Mouse (Mus musculus) liver, embryonic 11.5 days (tissue): Measurements from ENCODE around the gene Tjp3. TPM values are rescaled to one million over a fixed set of nuclear protein-coding genes. Genes with fewer than 3 reads are reported as not detected.
A peak's percentile ranks its signal among the peaks of the same experiment; 100 is the strongest.

Experiments used
- ATAC-seq: fragments of 200-750 bp; cut with Nextera tagmentation; replicated peaks from 2 replicates; pipeline ENCODE4 v1.8.0; 2017; ENCODE audit warnings: moderate number of reproducible peaks, mild to moderate bottlenecking, moderate TSS enrichment, moderate library complexity; ENCODE audit not compliant: low FRiP score
- DNase-seq: peaks from one replicate; pipeline ENCODE4 v3.0.0-alpha.2; 2017; ENCODE audit warnings: low spot score
- H3K27ac ChIP-seq: fragments of 300-500 bp; sonication (generic); 2 replicates; pipeline ENCODE4 v1.5.1; 2014; ENCODE audit warnings: mild to moderate bottlenecking, low read depth, low read length, control low read depth
- H3K27me3 ChIP-seq: fragments of 300-500 bp; sonication (generic); replicated peaks from 2 replicates; pipeline ENCODE4 v1.6.1; 2014; ENCODE audit warnings: low read length, mixed read lengths; ENCODE audit not compliant: control insufficient read depth, insufficient read depth
- H3K36me3 ChIP-seq: fragments of 300-500 bp; sonication (generic); 2 replicates; pipeline ENCODE4 v1.6.1; 2014; ENCODE audit warnings: mild to moderate bottlenecking, low read length, moderate library complexity, mixed read lengths; ENCODE audit not compliant: control insufficient read depth, insufficient read depth
- H3K4me1 ChIP-seq: fragments of 300-500 bp; sonication (generic); replicated peaks from 2 replicates; pipeline ENCODE4 v1.6.1; 2014; ENCODE audit warnings: low read length, mixed read lengths; ENCODE audit not compliant: control insufficient read depth, insufficient read depth
- H3K4me2 ChIP-seq: fragments of 300-500 bp; sonication (generic); 2 replicates; pipeline ENCODE4 v1.6.1; 2014; ENCODE audit warnings: mild to moderate bottlenecking, control low read depth, moderate library complexity
- H3K4me3 ChIP-seq: fragments of 300-500 bp; sonication (generic); 2 replicates; pipeline ENCODE4 v1.5.1; 2014; ENCODE audit warnings: low read depth, low read length, control low read depth
- H3K9ac ChIP-seq: fragments of 300-500 bp; sonication (generic); 2 replicates; pipeline ENCODE4 v1.6.1; 2014; ENCODE audit warnings: low read depth, low read length, control low read depth
- H3K9me3 ChIP-seq: fragments of 300-500 bp; sonication (generic); 2 replicates; pipeline ENCODE4 v1.6.1; 2016; ENCODE audit warnings: low read length, inconsistent platforms, mixed read lengths; ENCODE audit not compliant: control insufficient read depth
- WGBS: fragments of 180-500 bp; shearing (Covaris S2); extraction: QIAGEN DNeasy Blood & Tissue Kit; methylation state at CpG from one replicate; pipeline ENCODE4 v1.1.7; 2014; 5-methylcytosine and 5-hydroxymethylcytosine counted together
- polyA plus RNA-seq: library from polyadenylated mRNA; unstranded; fragments of >200 nt; fragmentation: Nextera tagmentation; extraction: Ambion mirVana; gene quantifications from 2 replicates; pipeline ENCODE4 v1.2.1, GENCODE M21; 2014

Gene Tjp3
- polyA plus RNA-seq, 1 experiment from 2014 or later = 1.8 TPM

DNA sequence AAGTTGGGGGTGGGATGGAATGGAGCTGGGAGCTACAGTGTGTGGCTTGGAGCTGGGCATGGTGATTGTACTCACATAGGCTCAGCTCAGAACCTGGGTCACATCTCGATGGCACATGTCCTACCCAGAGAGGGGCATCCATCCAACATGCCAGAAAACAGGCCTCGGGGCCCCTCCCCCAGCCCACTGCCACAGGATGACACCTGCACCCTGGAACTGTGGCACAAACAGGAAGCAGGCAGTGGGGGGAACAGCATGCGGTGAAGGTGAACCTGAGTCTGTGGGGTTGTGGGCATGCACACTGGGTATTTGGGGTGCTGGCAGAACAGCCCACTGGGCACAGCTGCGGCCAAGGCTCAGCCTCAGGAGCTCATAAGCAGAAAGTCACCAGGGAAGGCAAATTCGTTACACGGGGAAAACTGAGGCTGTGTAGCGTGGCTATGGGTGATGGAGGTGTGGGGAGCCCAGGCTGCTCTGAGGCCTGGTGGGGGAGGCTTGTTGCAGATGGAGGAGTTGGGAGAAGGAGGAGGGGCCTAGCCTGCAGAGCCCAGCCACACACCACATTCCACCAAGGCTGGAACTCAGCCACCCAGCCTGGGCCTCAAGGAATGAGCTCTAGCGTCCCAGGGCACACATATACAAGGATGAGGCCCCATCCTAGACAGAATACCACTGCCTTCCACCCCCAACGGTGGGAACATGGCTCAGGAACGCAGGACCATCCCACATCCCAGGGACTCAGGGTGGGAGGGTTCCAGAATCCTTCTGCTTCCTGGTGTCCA lies 38.0 kb upstream of the Tjp3 start:
- Histone ChIP-seq H3K9ac (no peak overlapping the region; the same call in 1 of the 2 replicates), H3K4me3 (peak overlapping the region; percentile 16; the same call in 1 of the 2 replicates), H3K4me1 (peaks cover 34% of the 10 kb centered on the region), H3K27ac (peak overlapping the region; percentile 60), H3K27me3 (peaks cover 11% of the 10 kb centered on the region), H3K4me2 (peak overlapping the region; percentile 40), H3K36me3 (peaks cover 27% of the 10 kb centered on the region), H3K9me3 (no peaks in the 10 kb centered on the region)
- ATAC-seq = no peak
- 62% methylated on average over 10 of the region's 10 CpGs for WGBS
- no peak for DNase-seq

DNA sequence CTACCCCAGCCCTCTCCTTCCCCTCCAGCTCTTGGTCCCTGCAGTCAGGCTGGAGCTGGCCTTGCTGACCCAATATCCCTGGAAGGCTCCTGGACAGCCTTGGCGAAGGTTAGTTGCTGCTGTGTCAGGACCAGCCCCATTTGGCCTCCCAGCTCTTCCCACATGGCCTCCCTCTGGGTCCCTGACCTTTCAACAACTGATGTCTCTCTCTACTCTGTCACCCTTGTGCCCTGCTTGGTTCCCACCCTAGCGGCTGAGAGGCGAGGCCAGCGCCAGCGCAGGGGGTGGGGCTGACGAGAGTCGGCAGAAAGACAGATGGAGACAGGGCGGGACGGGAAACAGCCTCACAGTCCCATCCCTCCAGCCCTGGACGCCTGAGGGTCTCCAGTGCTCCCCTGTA lies 37.0 kb upstream of the Tjp3 start, which contains the start of gene Tbxa2r:
Gene Tbxa2r, plus strand, starts transcription at position 346 of the 400 bp plus-strand sequence.
- ATAC-seq (peak; percentile 54), DNase-seq (peak; percentile 61)
- Histone ChIP-seq H3K9me3 (no peaks in the 10 kb centered on the region), H3K4me2 (peak within 1 kb of the TSS; percentile 40), H3K27ac (peak within 1 kb of the TSS; percentile 73), H3K9ac (peak within 1 kb of the TSS; percentile 11; the same call in 1 of the 2 replicates), H3K4me3 (peak within 1 kb of the TSS; percentile 16; the same call in 1 of the 2 replicates), H3K36me3 (peaks cover 37% of the 10 kb centered on the region), H3K4me1 (peaks cover 34% of the 10 kb centered on the region), H3K27me3 (peaks cover 11% of the 10 kb centered on the region)
- 8% methylated on average over 10 of the region's 10 CpGs for WGBS

GRCm38 (mm10) chr10:81327959-81328358 lies 36.6 kb upstream of the Tjp3 start:
- Histone ChIP-seq H3K27ac (peak overlapping the region; percentile 73), H3K9me3 (no peaks in the 10 kb centered on the region), H3K4me2 (peak overlapping the region; percentile 40), H3K4me1 (peaks cover 34% of the 10 kb centered on the region), H3K9ac (0 out of 2 replicates have a peak overlapping the region, but pooled peaks have one; percentile 11), H3K4me3 (no peak overlapping the region), H3K27me3 (peaks cover 8% of the 10 kb centered on the region), H3K36me3 (peaks cover 42% of the 10 kb centered on the region)
- 19% methylated on average over 2 of the region's 2 CpGs for WGBS
- DNase-seq (no peak), ATAC-seq (peak; percentile 33)

- peak overlapping the region; percentile 24 for H3K4me2 ChIP-seq
- peaks cover 36% of the 10 kb centered on the region for H3K4me1 ChIP-seq
- peak overlapping the region; percentile 70 for H3K27ac ChIP-seq
- ATAC-seq = peak; percentile 26; the same call in 1 of the 2 replicates
- 0 out of 2 replicates have a peak overlapping the region, but pooled peaks have one; percentile 20 for H3K9ac ChIP-seq
- 53% methylated on average over 6 of the region's 6 CpGs for WGBS
- no peak overlapping the region for H3K4me3 ChIP-seq
- DNase-seq = no peak
- no peaks in the 10 kb centered on the region for H3K9me3 ChIP-seq
- H3K27me3 ChIP-seq = no peaks in the 10 kb centered on the region; the same call in 1 of the 2 replicates
- H3K36me3 ChIP-seq = peaks cover 50% of the 10 kb centered on the region
Observed at GRCm38 (mm10) chr10:81326858-81327257, 35.5 kb upstream of the Tjp3 start.

DNA sequence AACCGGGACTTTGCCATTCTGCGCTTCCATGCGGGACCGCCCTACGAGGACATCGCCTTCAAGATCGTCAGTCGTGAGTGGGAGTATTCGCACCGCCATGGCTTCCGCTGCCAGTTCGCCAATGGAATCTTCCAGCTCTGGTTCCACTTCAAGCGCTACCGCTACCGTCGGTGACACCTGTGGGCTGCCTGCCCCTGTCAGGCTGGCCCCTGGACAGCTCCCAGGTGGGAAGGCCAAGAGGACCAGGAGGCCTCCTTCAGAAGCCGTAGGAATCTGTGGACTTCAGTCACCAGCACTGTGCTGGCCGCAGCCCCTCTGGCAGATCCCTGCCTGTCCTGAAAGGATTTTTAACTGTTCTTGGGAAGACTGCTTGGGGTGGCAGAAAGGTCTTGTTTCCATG lies 34.4 kb upstream of the Tjp3 start:
- H3K9me3 ChIP-seq = no peaks in the 10 kb centered on the region
- peaks cover 39% of the 10 kb centered on the region for H3K4me1 ChIP-seq
- ATAC-seq (no peak), DNase-seq (no peak)
- H3K4me3 ChIP-seq = no peak overlapping the region
- no peak overlapping the region for H3K4me2 ChIP-seq
- H3K27me3 ChIP-seq = no peaks in the 10 kb centered on the region
- WGBS = 91% methylated on average over 18 of the region's 18 CpGs
- no peak overlapping the region for H3K9ac ChIP-seq
- H3K36me3 ChIP-seq = peaks cover 50% of the 10 kb centered on the region
- H3K27ac ChIP-seq = peak overlapping the region; percentile 70; the same call in 1 of the 2 replicates

DNA sequence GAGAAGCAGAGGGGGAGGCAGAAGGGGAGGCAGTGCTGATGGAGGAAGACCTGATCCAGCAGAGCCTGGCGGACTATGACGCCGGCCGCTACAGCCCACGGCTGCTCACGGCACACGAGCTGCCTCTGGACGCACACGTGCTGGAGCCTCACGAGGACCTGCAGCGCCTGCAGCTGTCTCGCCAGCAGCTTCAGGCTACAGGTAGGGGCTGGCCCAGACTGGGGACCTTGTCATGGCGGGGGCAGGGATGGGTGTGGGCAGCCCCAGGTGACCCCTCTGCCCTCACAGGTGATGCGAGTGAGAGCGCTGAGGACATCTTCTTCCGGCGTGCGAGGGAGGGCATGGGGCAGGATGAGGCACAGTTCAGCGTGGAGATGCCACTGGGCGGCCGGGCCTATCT lies 33.8 kb upstream of the Tjp3 start:
- no peak for ATAC-seq

DNA sequence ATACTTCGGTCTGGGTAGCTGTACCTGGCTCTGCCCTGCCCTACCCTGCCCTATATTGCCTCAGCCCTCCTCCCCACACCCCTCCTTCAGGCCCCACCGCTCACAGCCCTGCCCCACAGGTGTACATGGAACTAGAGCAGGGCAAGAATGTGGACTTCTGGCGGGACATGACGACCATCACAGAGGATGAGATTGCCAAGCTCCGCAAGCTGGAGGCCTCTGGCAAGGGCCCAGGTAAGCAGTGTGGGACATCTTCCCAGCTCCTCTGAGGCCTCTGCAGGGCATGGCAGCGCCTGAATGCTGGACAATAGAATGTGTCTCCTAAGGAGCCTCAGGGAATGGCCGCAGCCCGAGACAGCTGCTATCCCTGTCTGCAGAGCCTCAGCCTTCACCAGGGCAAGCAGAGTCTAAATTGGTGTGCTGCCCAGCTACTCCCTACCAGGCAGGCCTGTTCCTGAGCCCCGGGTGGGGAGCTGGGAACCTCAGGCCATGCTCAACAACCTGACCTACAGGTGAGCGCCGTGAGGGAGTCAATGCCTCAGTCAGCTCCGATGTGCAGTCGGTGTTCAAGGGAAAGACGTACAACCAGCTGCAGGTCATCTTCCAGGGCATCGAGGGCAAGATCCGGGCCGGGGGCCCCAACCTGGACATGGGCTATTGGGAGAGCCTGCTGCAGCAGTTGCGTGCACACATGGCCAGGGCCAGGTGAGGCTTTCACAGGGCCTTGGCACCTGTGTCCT lies 32.6 kb upstream of the Tjp3 start:
- no peak for DNase-seq
- H3K4me2 ChIP-seq = no peak overlapping the region
- peaks cover 50% of the 10 kb centered on the region for H3K36me3 ChIP-seq
- H3K9ac ChIP-seq = no peak overlapping the region
- H3K4me3 ChIP-seq = no peak overlapping the region
- 96% methylated on average over 18 of the region's 18 CpGs for WGBS
- ATAC-seq = no peak
- H3K27me3 ChIP-seq = no peaks in the 10 kb centered on the region
- H3K9me3 ChIP-seq = no peaks in the 10 kb centered on the region
- H3K27ac ChIP-seq = no peak overlapping the region
- peaks cover 40% of the 10 kb centered on the region for H3K4me1 ChIP-seq

More for the DNA sequence above, 33.8 kb upstream of the Tjp3 start:
- Histone ChIP-seq H3K27me3 (no peaks in the 10 kb centered on the region), H3K36me3 (peaks cover 50% of the 10 kb centered on the region), H3K4me3 (no peak overlapping the region), H3K27ac (no peak overlapping the region), H3K9ac (no peak overlapping the region), H3K9me3 (no peaks in the 10 kb centered on the region), H3K4me1 (peaks cover 39% of the 10 kb centered on the region), H3K4me2 (no peak overlapping the region)
- WGBS = 93% methylated on average over 21 of the region's 21 CpGs
- DNase-seq = no peak

DNA sequence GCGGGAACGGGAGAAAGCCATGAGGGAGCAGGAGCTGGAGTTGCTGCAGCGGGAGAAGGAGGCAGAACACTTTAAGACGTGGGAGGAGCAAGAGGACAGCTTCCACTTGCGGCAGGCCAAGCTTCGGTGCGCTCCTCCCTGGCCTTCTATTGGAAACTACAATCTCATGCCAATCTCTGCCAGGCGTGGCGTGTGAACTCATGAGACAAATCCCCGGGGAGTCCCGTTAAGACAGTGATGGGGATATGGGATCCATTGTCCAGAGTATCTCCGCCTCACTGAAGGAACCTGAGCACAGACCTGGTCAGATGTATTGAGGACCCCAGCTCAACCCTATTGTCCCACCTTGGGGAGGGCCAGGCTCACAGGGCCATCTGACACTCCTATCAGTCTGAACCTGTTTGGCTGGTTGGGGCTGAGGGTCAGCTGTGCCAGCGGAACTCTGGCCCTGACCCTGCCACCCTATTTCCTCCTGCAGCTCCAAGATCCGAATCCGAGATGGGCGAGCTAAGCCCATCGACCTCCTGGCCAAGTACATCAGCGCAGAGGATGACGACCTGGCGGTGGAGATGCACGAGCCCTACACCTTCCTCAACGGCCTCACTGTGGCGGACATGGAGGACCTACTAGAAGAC lies 31.9 kb upstream of the Tjp3 start:
- no peak for ATAC-seq
- Histone ChIP-seq H3K4me1 (peaks cover 38% of the 10 kb centered on the region), H3K4me3 (no peak overlapping the region; the same call in 1 of the 2 replicates), H3K36me3 (peaks cover 53% of the 10 kb centered on the region), H3K9ac (no peak overlapping the region), H3K27me3 (no peaks in the 10 kb centered on the region), H3K9me3 (no peaks in the 10 kb centered on the region), H3K4me2 (no peak overlapping the region), H3K27ac (no peak overlapping the region)
- 94% methylated on average over 23 of the region's 23 CpGs for WGBS
- DNase-seq = no peak
